Mouse (Mus musculus) hindbrain, embryonic 12.5 days (tissue): ENCODE data around the gene Atp6v0c. TPM values are rescaled to one million over a fixed set of nuclear protein-coding genes. Genes with fewer than 3 reads are reported as not detected.

Experiments used
- ATAC-seq: fragments of 200-750 bp; cut with Nextera tagmentation; 2 replicates; pipeline ENCODE4 v1.8.0; 2017; ENCODE audit warnings: moderate TSS enrichment; ENCODE audit not compliant: low FRiP score
- H3K27ac ChIP-seq: fragments of 300-500 bp; sonication (generic); 2 replicates; pipeline ENCODE4 v1.5.1; 2016; ENCODE audit warnings: mild to moderate bottlenecking
- H3K27me3 ChIP-seq: fragments of 300-500 bp; sonication (generic); 2 replicates; pipeline ENCODE4 v1.6.1; 2016; ENCODE audit warnings: mild to moderate bottlenecking
- H3K36me3 ChIP-seq: fragments of 300-500 bp; sonication (generic); 2 replicates; pipeline ENCODE4 v1.6.1; 2016; ENCODE audit warnings: mild to moderate bottlenecking
- H3K4me1 ChIP-seq: fragments of 300-500 bp; sonication (generic); 2 replicates; pipeline ENCODE4 v1.6.1; 2016
- H3K4me2 ChIP-seq: fragments of 300-500 bp; sonication (generic); replicated peaks from 2 replicates; pipeline ENCODE4 v1.6.1; 2016; ENCODE audit warnings: mild to moderate bottlenecking
- H3K4me3 ChIP-seq: fragments of 300-500 bp; sonication (generic); 2 replicates; pipeline ENCODE4 v1.5.1; 2016; ENCODE audit warnings: mild to moderate bottlenecking
- H3K9ac ChIP-seq: fragments of 300-500 bp; sonication (generic); 2 replicates; pipeline ENCODE4 v1.6.1; 2016; ENCODE audit warnings: mild to moderate bottlenecking, moderate library complexity
- H3K9me3 ChIP-seq: fragments of 300-500 bp; sonication (generic); replicated peaks from 2 replicates; pipeline ENCODE4 v1.6.1; 2016; ENCODE audit warnings: mild to moderate bottlenecking
- WGBS: fragments of 180-500 bp; shearing (Covaris S2); methylation state at CpG from one replicate; pipeline ENCODE4 v1.1.7; 2016; 5-methylcytosine and 5-hydroxymethylcytosine counted together
- polyA plus RNA-seq: library from polyadenylated mRNA; unstranded; fragments of >200 nt; fragmentation: Nextera tagmentation; extraction: Ambion mirVana; gene quantifications from 2 replicates; pipeline ENCODE4 v1.2.1, GENCODE M21; 2016

Atp6v0c gene
- polyA plus RNA-seq, 1 experiment from 2014 or later, result 595 TPM

- 0 out of 2 replicates have a peak, but pooled peaks cover 3% of the 10 kb centered on the region for H3K36me3 ChIP-seq
- H3K9me3 ChIP-seq, result no peaks in the 10 kb centered on the region
- no peak overlapping the region for H3K4me3 ChIP-seq
- H3K4me2 ChIP-seq, result no peak overlapping the region
- no peaks in the 10 kb centered on the region for H3K27me3 ChIP-seq
- H3K4me1 ChIP-seq, result peaks cover 15% of the 10 kb centered on the region
- H3K27ac ChIP-seq, result no peak overlapping the region
- no peak overlapping the region for H3K9ac ChIP-seq
- WGBS, result 83% methylated on average over 5 of the region's 5 CpGs
- ATAC-seq, result no peak
These were observed 24.3 kb upstream of the Atp6v0c start for GRCm38 (mm10) chr17:24193769-24194168.

- H3K27me3 ChIP-seq, result no peaks in the 10 kb centered on the region
- H3K4me3 ChIP-seq, result no peak overlapping the region
- no peak for ATAC-seq
- no peaks in the 10 kb centered on the region for H3K9me3 ChIP-seq
- no peak overlapping the region for H3K4me2 ChIP-seq
- peaks cover 15% of the 10 kb centered on the region for H3K4me1 ChIP-seq
- H3K27ac ChIP-seq, result no peak overlapping the region
- 0 out of 2 replicates have a peak, but pooled peaks cover 4% of the 10 kb centered on the region for H3K36me3 ChIP-seq
- 88% methylated on average over 8 of the region's 8 CpGs for WGBS
- H3K9ac ChIP-seq, result no peak overlapping the region
These were observed 23.8 kb upstream of the Atp6v0c start for GRCm38 (mm10) chr17:24193268-24193667.

- H3K36me3 ChIP-seq, result 0 out of 2 replicates have a peak, but pooled peaks cover 4% of the 10 kb centered on the region
- no peak for ATAC-seq
- no peaks in the 10 kb centered on the region for H3K9me3 ChIP-seq
- H3K9ac ChIP-seq, result no peak overlapping the region
- no peak overlapping the region for H3K4me3 ChIP-seq
- H3K4me2 ChIP-seq, result no peak overlapping the region
- 77% methylated on average over 8 of the region's 8 CpGs for WGBS
- H3K27me3 ChIP-seq, result no peaks in the 10 kb centered on the region
- peaks cover 15% of the 10 kb centered on the region for H3K4me1 ChIP-seq
- H3K27ac ChIP-seq, result no peak overlapping the region
These were observed 23.3 kb upstream of the Atp6v0c start for GRCm38 (mm10) chr17:24192848-24193247.

DNA sequence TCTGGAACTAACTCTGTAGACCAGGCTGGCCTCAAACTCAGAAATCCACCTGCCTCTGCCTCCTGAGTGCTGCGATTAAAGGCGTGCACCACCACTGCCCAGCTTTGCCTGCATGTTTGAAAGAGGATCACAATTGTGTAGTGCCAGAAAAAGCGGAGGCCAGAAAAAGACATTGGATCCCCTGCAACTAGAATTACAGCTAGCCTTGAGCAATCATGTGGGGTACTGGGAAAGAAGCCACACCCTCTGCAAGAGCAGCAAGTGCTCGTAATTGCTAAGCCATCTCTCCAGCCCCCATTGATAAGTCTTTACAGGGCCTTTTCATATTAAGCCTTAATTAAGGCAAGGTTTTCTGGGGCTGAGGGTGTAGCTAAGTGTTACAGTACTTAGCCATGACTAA lies 22.0 kb upstream of the Atp6v0c start:
- peaks cover 5% of the 10 kb centered on the region; the same call in 1 of the 2 replicates for H3K36me3 ChIP-seq

DNA sequence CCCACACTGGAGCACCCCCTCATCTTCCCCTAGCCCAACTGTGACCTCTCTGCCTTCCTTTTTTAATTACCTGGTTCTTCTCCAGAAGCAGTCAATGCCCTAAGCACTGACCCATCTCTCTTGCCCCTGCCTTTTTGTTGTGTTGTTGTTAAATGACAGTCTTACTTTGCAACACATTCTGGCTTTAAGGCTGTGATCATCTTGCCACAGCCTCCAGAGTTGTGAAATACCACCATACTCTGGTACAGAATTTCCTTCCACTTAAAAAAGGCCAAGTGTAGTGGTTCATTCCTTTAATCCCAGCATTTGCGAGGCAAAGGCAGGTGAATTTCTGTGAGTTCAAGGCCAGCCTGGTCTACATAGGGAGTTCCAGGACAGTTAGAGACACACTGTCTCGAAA lies 21.4 kb upstream of the Atp6v0c start:
- Histone ChIP-seq H3K9ac (no peak overlapping the region), H3K4me3 (no peak overlapping the region), H3K4me2 (no peak overlapping the region), H3K27me3 (no peaks in the 10 kb centered on the region), H3K9me3 (no peaks in the 10 kb centered on the region), H3K4me1 (peaks cover 5% of the 10 kb centered on the region; the same call in 1 of the 2 replicates), H3K36me3 (peaks cover 10% of the 10 kb centered on the region; the same call in 1 of the 2 replicates), H3K27ac (no peak overlapping the region)
- ATAC-seq, result no peak
- 87% methylated on average over 2 of the region's 2 CpGs for WGBS

More for the DNA sequence above, 22.0 kb upstream of the Atp6v0c start:
- Histone ChIP-seq H3K27ac (no peak overlapping the region), H3K27me3 (no peaks in the 10 kb centered on the region), H3K9me3 (no peaks in the 10 kb centered on the region), H3K4me1 (peaks cover 5% of the 10 kb centered on the region; the same call in 1 of the 2 replicates), H3K4me2 (no peak overlapping the region), H3K4me3 (no peak overlapping the region), H3K9ac (no peak overlapping the region)
- ATAC-seq, result no peak
- 86% methylated on average over 4 of the region's 4 CpGs for WGBS

- H3K27me3 ChIP-seq, result peaks cover 5% of the 10 kb centered on the region; the same call in 1 of the 2 replicates
- no peak for ATAC-seq
- H3K36me3 ChIP-seq, result no peaks in the 10 kb centered on the region
- H3K9ac ChIP-seq, result no peak overlapping the region
- H3K4me2 ChIP-seq, result no peak overlapping the region
- H3K27ac ChIP-seq, result no peak overlapping the region
- peaks cover 7% of the 10 kb centered on the region for H3K4me1 ChIP-seq
- 84% methylated on average over 3 of the region's 3 CpGs for WGBS
- H3K9me3 ChIP-seq, result no peaks in the 10 kb centered on the region
- no peak overlapping the region for H3K4me3 ChIP-seq
These were observed 4.8 kb upstream of the Atp6v0c start for GRCm38 (mm10) chr17:24174259-24174658.

- ATAC-seq, result no peak
- Histone ChIP-seq H3K4me2 (no peak overlapping the region), H3K36me3 (no peaks in the 10 kb centered on the region), H3K9me3 (no peaks in the 10 kb centered on the region), H3K4me1 (peaks cover 7% of the 10 kb centered on the region), H3K27ac (no peak overlapping the region), H3K4me3 (no peak overlapping the region), H3K9ac (no peak overlapping the region), H3K27me3 (peaks cover 5% of the 10 kb centered on the region; the same call in 1 of the 2 replicates)
- 5% methylated on average over 3 of the region's 3 CpGs for WGBS
These were observed 3.9 kb upstream of the Atp6v0c start for GRCm38 (mm10) chr17:24173423-24173822.

GRCm38 (mm10) chr17:24171738-24172137 lies 2.2 kb upstream of the Atp6v0c start:
- Histone ChIP-seq H3K36me3 (0 out of 2 replicates have a peak, but pooled peaks cover 2% of the 10 kb centered on the region), H3K4me1 (peaks cover 20% of the 10 kb centered on the region), H3K4me3 (no peak overlapping the region), H3K9me3 (no peaks in the 10 kb centered on the region), H3K27ac (no peak overlapping the region), H3K4me2 (no peak overlapping the region), H3K27me3 (peaks cover 5% of the 10 kb centered on the region; the same call in 1 of the 2 replicates), H3K9ac (no peak overlapping the region)
- no peak for ATAC-seq
- WGBS, result 83% methylated on average over 4 of the region's 4 CpGs

- Histone ChIP-seq H3K9me3 (no peaks in the 10 kb centered on the region), H3K9ac (no peak overlapping the region), H3K4me1 (peaks cover 20% of the 10 kb centered on the region), H3K27ac (no peak overlapping the region), H3K4me3 (0 out of 2 replicates have a peak overlapping the region, but pooled peaks have one; percentile 4), H3K36me3 (0 out of 2 replicates have a peak, but pooled peaks cover 6% of the 10 kb centered on the region), H3K27me3 (peaks cover 5% of the 10 kb centered on the region; the same call in 1 of the 2 replicates), H3K4me2 (no peak overlapping the region)
- ATAC-seq, result no peak
- WGBS, result 79% methylated on average over 5 of the region's 5 CpGs
These were observed 1.2 kb upstream of the Atp6v0c start for GRCm38 (mm10) chr17:24170729-24171128.

- Histone ChIP-seq H3K4me3 (peak overlapping the region; percentile 95), H3K27me3 (peaks cover 5% of the 10 kb centered on the region; the same call in 1 of the 2 replicates), H3K9ac (peak overlapping the region; percentile 91), H3K4me2 (peak overlapping the region; percentile 87), H3K4me1 (peaks cover 20% of the 10 kb centered on the region), H3K27ac (peak overlapping the region; percentile 95; the same call in 1 of the 2 replicates), H3K9me3 (no peaks in the 10 kb centered on the region), H3K36me3 (peaks cover 7% of the 10 kb centered on the region; the same call in 1 of the 2 replicates)
- ATAC-seq, result no peak
- 68% methylated on average over 3 of the region's 3 CpGs for WGBS
These were observed 623 bp upstream of the Atp6v0c start for GRCm38 (mm10) chr17:24170125-24170524.

GRCm38 (mm10) chr17:24168590-24169277 lies 768 bp downstream of the Atp6v0c start:
- H3K4me3 ChIP-seq, result peak overlapping the region; percentile 95
- peak overlapping the region; percentile 87 for H3K4me2 ChIP-seq
- no peaks in the 10 kb centered on the region for H3K9me3 ChIP-seq
- peaks cover 5% of the 10 kb centered on the region; the same call in 1 of the 2 replicates for H3K27me3 ChIP-seq
- ATAC-seq, result peak; percentile 74
- WGBS, result 1% methylated on average over 39 of the region's 41 CpGs
- peaks cover 14% of the 10 kb centered on the region; the same call in 1 of the 2 replicates for H3K36me3 ChIP-seq
- peak overlapping the region; percentile 95 for H3K27ac ChIP-seq
- peaks cover 20% of the 10 kb centered on the region for H3K4me1 ChIP-seq
- peak overlapping the region; percentile 91 for H3K9ac ChIP-seq

DNA sequence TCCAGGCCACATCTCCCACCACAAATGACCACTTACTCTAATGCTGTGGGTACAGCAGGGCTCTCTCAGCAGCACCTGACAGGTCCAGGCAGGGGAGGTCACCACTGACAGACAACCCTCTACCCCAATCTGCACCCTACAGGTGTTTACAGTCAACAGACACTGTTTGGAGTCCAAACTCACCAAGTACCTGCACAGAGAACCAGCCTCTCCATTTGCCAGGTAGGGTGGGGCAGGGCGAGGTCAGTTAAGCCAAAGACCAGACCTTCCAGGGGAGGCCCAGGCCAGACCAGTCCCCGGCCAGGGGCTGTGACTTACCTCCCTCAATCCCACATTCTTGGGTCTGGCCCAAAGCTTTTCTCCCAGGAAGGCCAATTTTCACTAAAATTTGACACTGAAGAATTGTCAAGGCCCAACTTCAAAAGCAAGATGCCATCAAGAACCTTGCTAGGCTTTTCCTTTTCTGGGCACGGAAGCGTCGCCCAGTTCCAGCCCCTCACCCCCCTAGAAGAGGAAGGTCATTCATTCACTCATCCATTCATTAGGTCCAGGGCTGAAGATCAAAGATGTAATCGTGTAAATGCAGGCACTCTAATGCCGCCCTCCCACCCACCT lies 1.5 kb downstream of the Atp6v0c start:
- no peaks in the 10 kb centered on the region for H3K9me3 ChIP-seq
- peaks cover 21% of the 10 kb centered on the region for H3K4me1 ChIP-seq
- H3K4me3 ChIP-seq, result peak overlapping the region; percentile 95
- H3K9ac ChIP-seq, result peak overlapping the region; percentile 91
- peaks cover 14% of the 10 kb centered on the region; the same call in 1 of the 2 replicates for H3K36me3 ChIP-seq
- H3K4me2 ChIP-seq, result peak overlapping the region; percentile 87
- no peak for ATAC-seq
- WGBS, result 62% methylated on average over 7 of the region's 7 CpGs
- H3K27ac ChIP-seq, result 0 out of 2 replicates have a peak overlapping the region, but pooled peaks have one; percentile 12
- peaks cover 5% of the 10 kb centered on the region; the same call in 1 of the 2 replicates for H3K27me3 ChIP-seq
